In genomic region chr7:4920976-4921823, GRCm38 (mm10) we compare ENCODE assay signal across 7 mouse cellular contexts. TPM values are rescaled to one million over a fixed set of nuclear protein-coding genes. Genes with fewer than 3 reads are reported as not detected.
DNase-seq lines count a peak whose midpoint lies in the region; ATAC-seq and TF ChIP-seq lines count a peak whose summit lies in the region.

No protein-coding gene starts in this region.

- no peak for TF ChIP-seq POLR2A in testis, adult 2 months (IDR thresholded peaks at IDR 0.05; ENCODE audit: control insufficient read depth, low read depth, low read length)

- no peaks in the 10 kb centered on the region for H3K27me3 ChIP-seq in testis, adult 2 months (ENCODE audit: control insufficient read depth, insufficient read depth, low read length)
- H3K27me3 ChIP-seq in heart, embryonic 14.5 days (ENCODE audit: control insufficient read depth, insufficient read depth, low read length), result no peaks in the 10 kb centered on the region
- H3K27me3 ChIP-seq in liver, embryonic 13.5 days, result peaks cover 48% of the 10 kb centered on the region

- WGBS in heart, embryonic 14.5 days, result 25% methylated on average over 23 of the region's 23 CpGs
- 26% methylated on average over 23 of the region's 23 CpGs for WGBS in liver, embryonic 13.5 days (ENCODE audit: insufficient replicate concordance)

- TF ChIP-seq CTCF in testis, adult 2 months (IDR thresholded peaks at IDR 0.05; ENCODE audit: control insufficient read depth, insufficient read depth, insufficient replicate concordance, low read depth, low read length), result no peak

- H3K4me2 ChIP-seq in heart, embryonic 14.5 days (ENCODE audit: low read length), result peak overlapping the region; percentile 32
- no peak overlapping the region for H3K4me2 ChIP-seq in liver, embryonic 13.5 days

- peak overlapping the region; percentile 44; the same call in 1 of the 2 replicates for H3K9ac ChIP-seq in heart, embryonic 14.5 days (ENCODE audit: low read length)
- H3K9ac ChIP-seq in liver, embryonic 13.5 days, result no peak overlapping the region

- H3K36me3 ChIP-seq in testis, adult 2 months (ENCODE audit: control insufficient read depth, insufficient read depth, low read length), result no peaks in the 10 kb centered on the region
- peaks cover 40% of the 10 kb centered on the region for H3K36me3 ChIP-seq in heart, embryonic 14.5 days (ENCODE audit: control insufficient read depth, insufficient read depth, low read length)
- H3K36me3 ChIP-seq in liver, embryonic 13.5 days, result peaks cover 41% of the 10 kb centered on the region

- H3K27ac ChIP-seq in testis, adult 2 months (ENCODE audit: control insufficient read depth, insufficient read depth, low read depth, low read length), result no peak overlapping the region
- H3K27ac ChIP-seq in heart, embryonic 14.5 days (replicated peaks in 1 of 2; ENCODE audit: control insufficient read depth in 1 of 2, insufficient read depth in 1 of 2, low read depth in 2 of 2, low read length in 2 of 2), result peak overlapping the region; percentile 60 to 74
- peak overlapping the region; percentile 29 for H3K27ac ChIP-seq in liver, embryonic 13.5 days

- DNase-seq in testis, postnatal 14 days (ENCODE audit: low spot score), result no peak
- no peak for DNase-seq in liver, embryonic 13.5 days
- no peak for DNase-seq in layer of hippocampus, postnatal 36 days
- no peak for DNase-seq in thymus, postnatal 0 days (ENCODE audit: low spot score)

- peaks cover 46% of the 10 kb centered on the region for H3K4me1 ChIP-seq in testis, adult 2 months (ENCODE audit: control insufficient read depth, insufficient read depth, low read length)
- H3K4me1 ChIP-seq in heart, embryonic 14.5 days (ENCODE audit: control insufficient read depth in 2 of 2, insufficient read depth in 2 of 2, low read length in 2 of 2), result peaks cover 41 to 61% of the 10 kb centered on the region in 2 experiments
- H3K4me1 ChIP-seq in liver, embryonic 13.5 days (replicated peaks), result peaks cover 49% of the 10 kb centered on the region

- ATAC-seq in heart, embryonic 14.5 days (ENCODE audit: insufficient number of reproducible peaks, insufficient read depth, low FRiP score, low read depth), result peak; percentile 25; the same call in 1 of the 2 replicates
- 0 out of 2 replicates have a peak, but pooled peaks have one; percentile 14 for ATAC-seq in liver, embryonic 13.5 days (ENCODE audit: low read depth)
- no peak for ATAC-seq in megakaryocyte-erythroid progenitor cell, adult 5-6 weeks (replicated peaks; ENCODE audit: low FRiP score, low TSS enrichment, poor library complexity, severe bottlenecking)

- H3K9me3 ChIP-seq in heart, embryonic 14.5 days (ENCODE audit: control insufficient read depth, low read length), result no peaks in the 10 kb centered on the region
- H3K9me3 ChIP-seq in liver, embryonic 13.5 days (replicated peaks), result no peaks in the 10 kb centered on the region

- H3K4me3 ChIP-seq in testis, adult 2 months (ENCODE audit: control insufficient read depth, low read depth, low read length), result peak overlapping the region; percentile 65
- H3K4me3 ChIP-seq in heart, embryonic 14.5 days (ENCODE audit: control insufficient read depth in 1 of 2, insufficient read depth in 1 of 2, low read depth in 1 of 2, low read length in 2 of 2), result no peak overlapping the region
- H3K4me3 ChIP-seq in liver, embryonic 13.5 days (replicated peaks), result no peak overlapping the region

RNA-seq across cellular contexts. Expression of gene Nat14, which starts 0.6 kb away (rescaled TPM):
- polyA plus RNA-seq in testis, adult 2 months (2012; rRNA removed), result 3.7 and 4.8 TPM in 2 replicates
- 4.4 and 5.1 TPM in 2 replicates for polyA plus RNA-seq in heart, embryonic 14.5 days (2014; fragmentation: Nextera tagmentation; extraction: Ambion mirVana)
- polyA plus RNA-seq in liver, embryonic 13.5 days (2015; fragmentation: Nextera tagmentation; extraction: Ambion mirVana), result 0.57 and 0.67 TPM in 2 replicates
- total RNA-seq in megakaryocyte-erythroid progenitor cell, adult 5-6 weeks (2014; fragmentation: Nextera tagmentation), result 6.6 TPM in 1 of 2 replicates, not detected in the other
- 0.23 and 1.9 TPM in 2 replicates for total RNA-seq in megakaryocyte-erythroid progenitor cell, adult 5-6 weeks (2017)
- 100 to 1,000 TPM; 119 to 120 TPM for total RNA-seq in layer of hippocampus, postnatal 36 days (2021)
- 0.22 and 0.60 TPM in 2 replicates for polyA plus RNA-seq in thymus, postnatal 0 days (2015; fragmentation: Nextera tagmentation; extraction: Ambion mirVana)

RNA-seq across cellular contexts. Expression of gene Ssc5d, which starts 4.4 kb away (rescaled TPM):
- polyA plus RNA-seq in testis, adult 2 months (2012; rRNA removed), result 0.94 and 1.9 TPM in 2 replicates
- polyA plus RNA-seq in heart, embryonic 14.5 days (2014; fragmentation: Nextera tagmentation; extraction: Ambion mirVana), result 1.4 and 1.9 TPM in 2 replicates
- 0.03 and 0.09 TPM in 2 replicates for polyA plus RNA-seq in liver, embryonic 13.5 days (2015; fragmentation: Nextera tagmentation; extraction: Ambion mirVana)
- not detected in 2 replicates for total RNA-seq in megakaryocyte-erythroid progenitor cell, adult 5-6 weeks (2014; fragmentation: Nextera tagmentation)
- not detected in 2 replicates for total RNA-seq in megakaryocyte-erythroid progenitor cell, adult 5-6 weeks (2017)
- total RNA-seq in layer of hippocampus, postnatal 36 days (2021), result 1 to 10 TPM; 2.9 to 3.8 TPM
- polyA plus RNA-seq in thymus, postnatal 0 days (2015; fragmentation: Nextera tagmentation; extraction: Ambion mirVana), result 0.07 and 0.19 TPM in 2 replicates

RNA-seq across cellular contexts. Expression of gene Zfp628, which starts 6.2 kb away (rescaled TPM):
- polyA plus RNA-seq in testis, adult 2 months (2012; rRNA removed), result 8.8 and 10.5 TPM in 2 replicates
- polyA plus RNA-seq in heart, embryonic 14.5 days (2014; fragmentation: Nextera tagmentation; extraction: Ambion mirVana), result 2.1 and 3.1 TPM in 2 replicates
- 1.4 and 1.6 TPM in 2 replicates for polyA plus RNA-seq in liver, embryonic 13.5 days (2015; fragmentation: Nextera tagmentation; extraction: Ambion mirVana)
- total RNA-seq in megakaryocyte-erythroid progenitor cell, adult 5-6 weeks (2014; fragmentation: Nextera tagmentation), result 8.2 and 11.6 TPM in 2 replicates
- 1.1 and 1.2 TPM in 2 replicates for total RNA-seq in megakaryocyte-erythroid progenitor cell, adult 5-6 weeks (2017)
- total RNA-seq in layer of hippocampus, postnatal 36 days (2021), result 10 to 100 TPM; 12.7 to 13.2 TPM
- 2.7 and 3.1 TPM in 2 replicates for polyA plus RNA-seq in thymus, postnatal 0 days (2015; fragmentation: Nextera tagmentation; extraction: Ambion mirVana)

RNA-seq across cellular contexts. Expression of gene Gm36210, which starts 14.9 kb away (rescaled TPM):
- 0.65 and 0.79 TPM in 2 replicates for polyA plus RNA-seq in testis, adult 2 months (2012; rRNA removed)
- 0.20 TPM in 1 of 2 replicates, not detected in the other for polyA plus RNA-seq in heart, embryonic 14.5 days (2014; fragmentation: Nextera tagmentation; extraction: Ambion mirVana)
- polyA plus RNA-seq in liver, embryonic 13.5 days (2015; fragmentation: Nextera tagmentation; extraction: Ambion mirVana), result 0.07 TPM in 1 of 2 replicates, not detected in the other
- not detected in 2 replicates for total RNA-seq in megakaryocyte-erythroid progenitor cell, adult 5-6 weeks (2014; fragmentation: Nextera tagmentation)
- not detected in 2 replicates for total RNA-seq in megakaryocyte-erythroid progenitor cell, adult 5-6 weeks (2017)
- under 1 TPM; 0.51 to 0.62 TPM for total RNA-seq in layer of hippocampus, postnatal 36 days (2021)
- 0.10 TPM in 2 replicates for polyA plus RNA-seq in thymus, postnatal 0 days (2015; fragmentation: Nextera tagmentation; extraction: Ambion mirVana)

RNA-seq across cellular contexts. Expression of gene Sbk2, which starts 43.0 kb away (rescaled TPM):
- polyA plus RNA-seq in testis, adult 2 months (2012; rRNA removed), result 0.04 and 0.17 TPM in 2 replicates
- polyA plus RNA-seq in heart, embryonic 14.5 days (2014; fragmentation: Nextera tagmentation; extraction: Ambion mirVana), result 6.8 and 8.1 TPM in 2 replicates
- not detected in 2 replicates for polyA plus RNA-seq in liver, embryonic 13.5 days (2015; fragmentation: Nextera tagmentation; extraction: Ambion mirVana)
- total RNA-seq in megakaryocyte-erythroid progenitor cell, adult 5-6 weeks (2014; fragmentation: Nextera tagmentation), result 0.69 TPM in 1 of 2 replicates, not detected in the other
- not detected in 2 replicates for total RNA-seq in megakaryocyte-erythroid progenitor cell, adult 5-6 weeks (2017)
- total RNA-seq in layer of hippocampus, postnatal 36 days (2021), result under 1 TPM; 0.27 to 0.30 TPM
- 0.09 and 0.21 TPM in 2 replicates for polyA plus RNA-seq in thymus, postnatal 0 days (2015; fragmentation: Nextera tagmentation; extraction: Ambion mirVana)
